Mouse (Mus musculus) spleen, postnatal 36 days (tissue): Measurements from ENCODE around the gene Tmem238.

Source experiments
- DNase-seq, 2 experiments: peaks; one replicate each; pipeline ENCODE4 v3.0.0; 2022; ENCODE audit warnings: low spot score in 2 of 2, mixed read lengths in 1 of 2

The Tmem238 gene

DNA sequence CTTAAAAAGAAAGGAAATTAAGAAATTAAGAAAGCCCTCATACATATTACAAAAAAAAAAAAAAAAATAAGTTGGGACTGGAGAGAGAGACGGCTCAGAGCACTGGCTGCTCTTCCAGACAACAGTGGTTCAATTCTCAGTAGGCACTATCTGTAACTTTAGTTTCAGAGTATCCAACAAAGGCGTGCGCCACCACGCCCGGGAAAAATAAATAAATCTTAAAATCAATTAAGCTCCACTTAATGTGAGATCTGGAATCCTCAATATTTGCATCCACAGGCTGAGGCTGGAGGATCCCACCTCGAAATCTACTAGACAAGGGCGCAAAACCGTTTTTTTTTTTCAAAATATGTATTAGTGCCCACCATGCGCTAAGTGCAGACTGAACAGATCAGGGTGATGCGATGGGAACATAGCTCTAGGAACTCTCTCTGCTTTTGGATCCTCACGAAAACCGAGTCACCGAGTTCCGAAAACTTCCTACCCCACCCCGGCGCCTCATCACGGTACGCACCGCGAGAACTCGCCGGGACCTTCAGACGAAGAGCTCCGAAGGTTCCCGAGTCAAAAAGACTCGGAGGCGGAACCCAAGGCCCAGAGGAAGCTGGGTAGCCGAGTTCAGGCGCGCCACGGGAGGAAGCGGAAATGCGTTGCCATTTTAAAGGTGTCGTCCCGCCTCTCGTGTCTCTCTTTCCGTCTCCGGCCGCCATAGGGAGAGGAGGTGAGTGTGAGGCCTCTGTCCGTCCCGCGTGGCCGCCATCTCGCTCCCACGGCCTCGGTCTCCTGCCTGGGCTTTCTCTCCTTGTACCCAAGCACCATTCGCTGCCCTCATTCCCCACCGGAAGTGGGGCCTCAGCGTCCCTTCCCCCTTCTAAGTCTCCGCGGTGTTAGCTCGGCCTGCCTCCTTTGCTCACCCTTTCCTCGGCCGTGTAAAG is 3.1 kb upstream of the Tmem238 start, which contains the start of gene Rpl28:
Gene Rpl28 (plus strand): TSS at position 597 of the 935 bp plus-strand sequence.
- DNase-seq = peak; percentile 95 to 97

DNA sequence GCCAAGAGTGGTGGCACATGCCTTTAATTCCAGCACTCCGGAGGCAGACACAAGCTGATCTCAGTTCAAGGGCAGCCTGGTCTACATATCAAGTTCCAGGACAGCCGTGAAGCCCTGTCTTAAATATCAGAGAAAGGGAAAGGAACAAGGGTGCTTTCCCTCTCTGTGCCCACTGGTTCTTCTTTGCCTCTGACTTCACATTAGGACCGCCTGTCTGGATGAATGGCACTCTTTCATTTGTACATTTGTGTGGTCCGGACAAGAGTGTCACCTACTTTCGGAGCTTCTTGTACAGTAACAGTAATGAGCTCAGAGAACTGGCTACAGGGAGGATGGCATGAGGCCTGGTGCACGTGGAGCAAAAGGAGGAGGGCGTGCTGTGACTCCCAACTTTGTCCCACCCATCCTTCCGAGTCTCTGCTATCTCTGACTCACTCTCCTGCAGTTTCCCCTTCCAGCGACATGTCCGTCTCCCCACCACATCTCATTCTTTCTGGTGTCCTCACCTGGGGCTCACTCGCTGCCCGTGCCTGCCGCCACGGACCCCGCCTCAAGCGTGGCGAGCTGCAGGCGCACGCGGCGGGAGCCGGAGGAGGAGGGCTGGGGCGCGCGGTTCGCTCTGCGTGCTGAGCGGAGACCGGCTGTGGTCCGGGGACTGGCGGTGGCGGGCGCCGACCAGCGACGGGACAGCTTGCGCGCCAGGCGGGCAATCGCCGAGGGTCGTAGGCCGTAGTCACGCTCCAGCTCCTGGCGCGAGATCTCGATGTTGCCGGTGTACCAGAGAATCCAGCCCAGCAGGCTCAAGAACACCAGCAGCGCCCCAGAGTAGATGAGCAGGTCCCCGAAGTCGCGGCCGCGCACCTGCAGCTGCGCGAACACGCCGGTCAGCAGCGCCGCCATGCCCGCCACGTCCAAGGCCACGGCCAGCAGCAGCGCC is 689 bp downstream of the Tmem238 start:
- peak; percentile 31 to 49 for DNase-seq

DNA sequence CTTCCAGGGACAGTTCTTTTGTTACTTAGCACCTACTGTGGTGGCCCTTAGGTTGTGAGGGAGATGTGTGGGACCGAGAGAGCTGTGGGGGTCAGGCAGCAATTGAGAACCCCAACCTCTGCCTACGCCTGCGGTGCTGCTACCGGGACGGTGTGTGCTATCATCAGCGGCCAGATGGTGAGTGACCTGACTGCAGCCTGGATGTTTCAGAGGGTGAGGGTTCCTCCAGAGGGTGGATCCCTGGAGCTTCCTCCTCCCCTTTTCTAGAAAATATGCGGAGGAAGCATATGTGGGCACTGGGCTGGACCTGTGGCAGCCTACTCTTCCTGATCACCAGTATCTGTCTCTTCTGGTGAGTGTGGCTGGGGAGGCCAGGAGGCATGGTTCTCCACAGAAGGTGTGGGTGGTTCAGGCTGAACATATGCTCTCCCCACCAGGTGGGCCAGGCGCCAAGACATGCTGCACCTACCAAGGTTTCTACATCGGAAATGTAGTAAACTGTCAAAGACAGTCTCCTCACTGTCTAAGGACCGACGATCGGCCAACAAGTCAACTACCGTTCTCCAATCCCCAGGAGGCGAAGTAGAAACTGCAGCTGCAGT is 5.7 kb downstream of the Tmem238 start:
- no peak for DNase-seq

DNA sequence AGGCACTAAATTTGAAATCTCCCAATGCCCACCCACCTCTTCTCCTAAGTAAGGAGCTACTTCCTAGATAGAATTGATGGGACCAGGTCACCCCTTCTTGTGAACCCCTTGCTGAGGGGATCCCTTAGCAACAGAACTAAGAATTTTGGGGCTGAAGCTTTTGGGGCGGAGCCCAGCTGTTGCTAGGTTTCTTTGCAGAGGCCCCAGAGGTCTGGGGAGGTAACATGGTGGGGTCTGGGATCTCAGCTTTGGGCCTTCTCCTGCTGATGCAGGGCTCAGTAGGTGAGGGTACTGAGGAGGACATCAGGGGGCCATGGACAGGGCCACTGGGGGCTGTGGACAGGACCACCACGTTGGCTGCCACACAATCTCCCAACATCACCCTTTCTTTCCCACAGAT is 6.7 kb downstream of the Tmem238 start, which contains the start of the genes Il11 and Tmem190:
Gene Il11 (minus strand): TSS at position 101 of the 400 bp plus-strand sequence.
Gene Tmem190 (plus strand): TSS at position 179 of the 400 bp plus-strand sequence.
- DNase-seq = no peak

DNA sequence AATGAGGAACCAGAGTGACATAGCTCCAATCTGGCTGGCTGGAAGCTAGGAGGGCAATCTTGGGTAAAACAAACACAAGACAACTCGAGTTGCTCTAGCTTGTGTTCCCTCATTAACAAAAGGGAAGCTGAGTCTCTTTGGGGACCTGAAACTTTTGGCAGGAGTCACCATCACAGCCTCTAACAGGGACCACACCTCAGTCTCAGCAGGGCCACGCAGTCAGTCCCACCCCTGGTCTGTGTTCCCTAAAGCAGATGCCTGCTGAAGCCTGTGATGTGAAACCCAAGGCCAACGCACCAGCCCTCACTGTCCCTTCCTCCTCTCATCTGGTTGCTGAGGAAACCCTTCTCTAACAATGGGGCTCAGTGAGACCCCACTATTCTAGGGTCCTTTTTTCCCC is 7.3 kb downstream of the Tmem238 start:
- DNase-seq = no peak

DNA sequence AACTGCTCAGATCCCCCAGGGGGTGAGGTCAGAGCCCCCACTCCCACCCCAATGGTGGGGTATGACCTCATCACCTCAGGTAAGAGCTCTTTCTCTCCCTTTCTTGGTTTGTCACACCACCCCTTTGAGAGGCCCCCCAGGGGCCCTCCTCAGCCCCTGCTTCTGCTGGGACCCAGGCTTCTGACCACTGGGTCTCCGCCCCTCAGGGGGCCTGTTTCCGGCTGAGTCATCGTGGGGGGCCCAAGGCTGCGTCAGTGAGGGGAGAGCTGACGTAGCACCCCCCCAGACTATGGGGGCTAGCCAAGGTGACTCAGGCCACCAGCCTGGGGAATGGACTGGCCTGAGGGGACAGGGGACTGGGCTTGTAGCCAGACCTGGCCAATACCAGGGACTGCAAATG is 9.5 kb downstream of the Tmem238 start:
- DNase-seq = no peak

DNA sequence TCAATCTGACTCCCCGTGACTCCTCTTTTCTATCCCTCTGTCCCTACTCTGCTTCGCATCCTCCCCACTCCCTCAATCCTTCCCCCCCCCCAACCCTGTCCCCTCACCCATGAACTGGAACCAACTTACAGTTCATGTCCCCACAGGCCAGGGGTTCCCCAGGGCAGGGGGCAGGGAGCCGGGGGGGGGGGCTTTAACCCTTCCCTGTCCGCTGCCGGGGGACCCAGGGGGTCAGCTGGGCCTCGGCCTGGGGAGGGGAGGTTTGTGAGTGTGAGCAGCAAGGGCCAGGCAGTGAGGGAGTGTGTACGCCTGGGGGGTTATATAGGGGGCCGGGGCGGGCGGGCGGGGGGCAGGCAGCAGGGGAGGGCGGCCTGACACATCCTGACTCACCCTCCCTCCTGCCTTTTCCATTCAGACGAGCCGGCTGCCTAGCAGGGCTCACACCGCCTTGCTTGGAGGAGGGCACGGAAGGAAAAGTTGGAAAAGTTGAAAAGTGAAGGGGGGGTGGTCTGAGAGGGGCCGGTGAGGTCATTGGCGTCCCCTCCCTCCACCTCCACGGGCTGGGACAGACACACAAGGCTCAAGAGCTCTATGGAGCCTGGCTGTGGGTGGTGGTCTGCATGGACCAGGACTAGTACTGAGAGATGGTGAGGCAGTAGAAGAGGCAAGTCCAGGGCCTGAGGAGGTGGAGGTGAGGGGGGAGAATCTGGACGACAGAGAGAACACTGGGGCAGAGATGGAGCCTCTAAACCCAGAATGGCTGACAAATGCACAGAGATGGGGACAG is 11.4 kb downstream of the Tmem238 start:
- DNase-seq = no peak

DNA sequence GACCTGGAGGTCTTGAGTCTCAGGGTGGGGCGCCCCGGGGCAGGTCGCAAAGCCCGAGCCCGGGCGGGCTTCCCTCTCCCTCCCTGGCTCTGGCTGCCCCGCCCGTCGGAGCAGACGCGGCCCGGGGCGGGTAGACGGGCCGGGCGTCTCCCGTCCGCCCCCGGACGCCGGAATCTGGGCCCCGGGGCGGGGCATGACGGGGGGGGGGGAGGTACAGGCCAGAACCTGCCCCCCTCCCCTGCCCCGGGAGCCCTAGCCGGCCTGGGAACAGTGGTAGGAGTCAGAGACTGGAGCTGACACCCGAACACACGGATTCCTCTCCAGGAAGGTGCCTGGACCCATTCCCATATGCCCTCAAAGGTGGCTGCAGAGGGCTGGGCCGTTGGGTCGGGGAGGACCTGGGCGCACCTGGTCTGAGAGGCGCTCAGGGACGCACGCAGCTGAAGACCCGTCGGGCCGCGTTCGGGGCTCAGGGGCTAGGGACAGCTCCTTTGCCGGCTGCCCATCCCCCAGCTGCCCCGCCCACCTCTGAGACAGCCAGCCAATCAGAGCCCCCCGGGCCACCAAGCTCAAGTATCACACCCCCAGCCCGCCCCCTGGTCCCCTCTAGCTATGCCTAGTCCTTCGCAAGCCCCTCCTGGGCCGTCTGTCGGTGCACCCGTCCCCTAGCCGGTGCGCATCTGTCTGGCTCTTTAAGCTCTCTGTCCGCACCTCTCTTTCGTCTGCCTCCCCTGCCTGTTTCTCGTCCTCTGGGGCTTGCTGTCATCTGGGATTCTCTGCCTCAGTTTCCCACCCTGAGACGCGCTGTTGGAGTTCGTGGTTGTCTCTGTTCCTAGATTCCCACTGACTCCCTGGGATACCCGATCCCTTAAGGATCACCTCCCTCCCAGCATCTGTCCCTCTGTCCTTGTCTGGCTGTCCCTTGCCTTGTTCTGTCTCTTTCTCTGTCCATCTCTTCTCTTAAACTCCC is 12.3 kb downstream of the Tmem238 start:
- DNase-seq = no peak

DNA sequence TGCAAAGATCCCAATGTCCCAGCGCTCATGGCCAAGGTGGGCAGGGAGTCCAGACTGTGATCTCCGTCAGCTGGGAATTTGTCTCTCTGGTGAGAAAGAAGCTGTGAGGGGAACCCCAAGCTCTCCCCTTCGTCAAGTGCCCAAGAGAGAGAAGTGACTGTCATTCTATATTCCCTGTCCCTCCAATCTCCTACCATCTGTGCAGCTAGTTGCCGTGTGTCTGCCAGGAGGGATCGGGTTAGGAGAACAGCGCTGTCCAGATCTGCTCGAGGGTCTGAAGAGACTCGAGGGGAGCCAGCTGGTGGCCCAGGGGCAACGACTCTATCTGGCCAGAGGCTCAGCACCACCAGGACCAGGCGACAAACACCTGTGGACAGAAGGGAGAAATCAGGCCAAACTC is 13.3 kb downstream of the Tmem238 start:
- no peak for DNase-seq

DNA sequence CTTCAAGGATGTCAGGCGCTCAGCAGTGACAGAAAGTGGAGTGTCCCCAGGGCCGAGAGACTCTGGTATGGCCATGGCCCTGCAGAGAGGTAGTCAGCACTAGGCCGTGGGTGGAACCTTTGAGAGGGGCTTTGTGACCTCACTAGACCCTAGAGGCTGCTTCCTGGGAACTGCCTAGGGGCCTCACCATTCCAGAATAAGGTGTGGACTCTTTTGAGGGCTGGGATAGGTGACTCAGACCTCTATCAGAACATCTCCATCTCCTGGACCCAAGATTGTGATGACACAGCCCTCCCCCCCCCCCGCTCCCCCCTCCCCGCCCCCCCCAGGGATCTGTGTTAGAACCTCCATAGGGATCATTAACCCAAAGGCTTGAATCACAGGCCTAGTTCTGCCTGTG is 18.3 kb downstream of the Tmem238 start, which contains the start of gene Fam71e2:
Gene Fam71e2 (minus strand): TSS at position 101 of the 400 bp plus-strand sequence.
- DNase-seq = no peak

DNA sequence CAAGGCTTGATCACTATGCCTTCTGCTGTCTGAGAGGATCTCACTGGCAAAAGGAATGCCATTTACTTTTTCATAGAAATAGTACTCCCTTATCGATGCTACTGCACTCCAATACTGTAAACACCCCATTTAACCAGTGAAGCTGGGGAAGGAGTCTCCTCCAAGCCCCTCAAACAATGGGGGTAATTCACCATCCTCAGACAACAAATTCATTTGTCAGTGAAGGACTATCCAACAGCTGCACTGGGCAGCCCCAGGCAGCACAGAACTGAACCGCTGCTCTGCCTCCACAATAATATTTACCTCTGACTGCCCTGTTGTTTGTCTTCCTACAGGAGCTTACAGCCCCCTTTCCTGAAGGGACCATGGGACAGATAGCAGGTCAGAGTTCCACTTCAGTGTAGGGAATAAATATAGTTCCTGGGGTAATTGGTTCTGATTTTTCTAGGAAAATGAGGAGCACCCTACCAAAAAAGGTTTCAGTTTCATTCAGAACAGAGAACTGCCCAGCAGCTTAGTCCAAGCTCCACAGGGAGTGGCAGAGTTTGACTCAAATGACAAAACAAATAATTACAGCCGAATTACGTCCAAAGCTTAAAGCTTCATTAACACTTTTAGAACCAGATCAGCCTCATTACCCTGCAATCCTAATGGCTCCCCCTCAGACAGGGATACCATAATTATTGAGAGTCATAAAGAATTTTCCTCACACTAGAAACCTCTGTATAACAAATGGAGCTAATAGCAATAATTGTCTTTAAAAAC is 24.3 kb downstream of the Tmem238 start:
- no peak for DNase-seq

DNA sequence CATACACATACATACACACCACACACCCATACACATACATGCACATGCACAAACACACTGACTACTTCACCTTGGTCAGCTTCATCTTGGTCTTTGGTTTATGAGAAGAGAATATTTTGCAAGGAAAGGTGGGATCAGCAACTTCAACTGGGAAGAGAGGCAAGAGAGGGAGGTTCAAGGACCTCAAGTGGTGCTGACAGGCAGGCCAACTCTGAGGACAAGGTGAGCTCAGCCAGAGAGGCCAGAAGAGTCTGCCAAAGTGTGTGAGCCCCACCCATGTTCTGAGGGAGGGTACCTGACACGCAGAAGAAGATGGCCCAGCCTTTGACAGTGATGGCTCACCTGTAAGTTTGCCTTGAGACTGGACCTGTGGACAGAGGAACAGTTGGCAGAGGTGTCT is 29.8 kb downstream of the Tmem238 start:
- DNase-seq = no peak

DNA sequence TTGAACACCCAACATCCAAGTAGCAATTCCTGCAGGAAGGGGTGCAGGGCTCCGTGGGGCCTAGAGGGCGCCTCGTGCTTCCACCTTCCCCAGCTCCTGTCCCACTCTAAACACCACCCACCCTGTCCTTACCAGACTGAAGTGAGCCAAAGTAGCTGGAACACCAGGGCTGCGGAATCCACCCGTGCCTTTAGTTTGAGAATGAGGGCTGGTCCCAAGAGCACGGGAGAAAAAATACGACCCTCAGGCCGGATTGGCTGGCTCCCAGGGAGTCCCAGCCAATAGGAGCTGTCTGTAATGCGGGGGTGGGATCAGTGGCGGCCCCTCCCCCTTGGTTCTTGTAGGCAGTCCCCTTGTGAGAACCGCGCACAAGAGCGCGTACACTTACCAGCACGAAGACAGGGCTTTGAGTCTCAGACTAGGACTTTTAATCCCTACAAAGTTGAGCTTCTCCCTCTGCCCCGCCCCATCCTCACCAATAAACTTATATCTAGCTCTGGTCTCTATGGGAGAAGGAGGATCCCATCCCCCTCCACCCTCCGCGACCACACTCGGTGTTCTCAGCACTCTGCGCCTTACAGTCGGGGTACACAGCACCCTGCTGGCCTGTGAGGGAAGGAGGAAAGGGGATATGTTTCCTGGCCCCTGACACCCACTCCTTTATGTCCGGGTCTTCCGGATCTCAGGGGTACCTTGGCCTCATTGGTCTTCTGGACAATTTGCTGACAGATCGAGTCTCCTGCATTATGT is 36.5 kb downstream of the Tmem238 start, which contains the start of gene Cox6b2:
Gene Cox6b2 (minus strand): TSS at position 274 of the 750 bp plus-strand sequence.
- peak; percentile 75 to 83 for DNase-seq

DNA sequence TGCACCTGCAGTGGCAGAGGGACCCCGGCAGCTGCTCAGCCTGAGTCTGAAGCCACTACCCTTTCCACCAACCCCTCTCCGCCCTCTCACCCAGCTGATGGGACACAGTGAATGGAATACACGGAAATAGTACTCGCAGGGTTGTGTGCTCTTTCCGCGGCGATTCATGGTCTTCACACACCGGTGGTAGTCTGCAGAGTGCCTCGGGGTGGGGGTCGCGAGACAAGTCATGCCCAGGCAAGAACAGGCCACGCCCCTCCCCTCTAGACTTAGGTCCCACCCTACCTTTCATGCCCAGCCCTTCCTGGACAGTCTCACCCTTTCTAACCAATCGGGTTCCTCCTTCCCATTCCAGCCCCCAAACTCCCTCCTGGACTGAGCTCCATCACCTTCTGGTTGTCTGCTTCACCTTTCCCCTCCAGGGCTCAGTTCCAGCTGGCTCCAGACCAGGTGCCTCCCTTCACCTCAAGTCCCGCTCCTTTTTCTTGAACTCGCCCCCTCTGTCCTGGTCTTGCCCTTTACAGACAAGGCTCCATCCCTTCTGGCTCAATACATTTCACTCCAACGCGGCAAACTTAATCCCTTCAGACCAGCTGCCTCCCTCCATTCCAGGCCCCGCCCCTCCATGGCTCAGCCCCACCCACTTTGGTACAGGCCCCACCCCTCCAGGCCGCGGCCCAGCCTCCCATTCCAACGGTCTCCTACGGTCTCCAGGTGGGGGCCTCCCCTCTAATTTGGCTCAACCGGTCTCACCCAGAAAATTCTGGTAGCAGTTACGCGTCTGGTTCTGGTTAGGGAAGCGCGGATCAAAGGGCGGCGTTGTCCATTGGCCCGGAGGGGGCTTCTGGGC is 37.3 kb downstream of the Tmem238 start:
- DNase-seq = peak in 1 of 2 experiments; percentile 18

DNA sequence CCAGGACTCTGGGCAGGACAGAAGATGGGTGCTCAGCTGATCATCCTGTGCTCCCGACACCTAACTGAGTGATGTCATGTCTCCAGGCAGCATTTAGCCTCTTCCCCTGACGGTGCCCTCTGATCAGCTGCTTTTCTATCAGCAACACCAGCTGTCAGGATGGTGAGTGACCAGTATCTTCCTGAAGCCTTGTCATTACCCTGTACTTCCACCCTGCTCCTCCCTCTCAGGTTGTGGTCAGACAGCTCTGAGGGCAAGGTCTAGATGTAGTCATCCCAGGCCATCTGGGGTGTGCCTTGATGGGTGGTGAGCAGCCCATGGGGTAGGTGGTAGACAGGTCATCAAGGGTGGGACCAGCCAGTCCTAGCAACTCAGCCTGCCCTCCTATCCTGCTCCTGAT is 40.3 kb downstream of the Tmem238 start:
- DNase-seq = no peak

DNA sequence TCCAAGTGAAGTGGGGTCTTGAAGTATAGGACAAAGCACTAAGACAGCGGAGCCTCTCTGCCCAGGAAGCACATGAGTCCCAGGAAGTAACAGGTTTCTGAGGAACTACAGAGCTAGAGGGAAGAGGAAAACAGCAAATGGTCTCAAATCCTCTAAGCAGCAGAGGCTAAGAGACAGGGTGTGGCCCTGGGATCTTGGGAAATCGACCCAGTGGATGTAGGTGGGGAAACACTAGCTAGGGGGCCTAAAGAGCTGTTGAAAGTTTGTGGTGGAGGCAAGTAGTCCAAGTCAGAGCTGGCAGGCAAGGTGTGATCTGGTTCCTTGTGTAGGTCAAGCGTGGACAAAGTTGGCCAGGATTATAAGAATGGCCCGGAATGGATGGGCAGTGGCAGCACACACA is 41.1 kb downstream of the Tmem238 start:
- DNase-seq = no peak
